Mouse (Mus musculus) embryonic facial prominence, embryonic 11.5 days (tissue): ENCODE data around the gene Ero1lb. TPM values are rescaled to one million over a fixed set of nuclear protein-coding genes. Genes with fewer than 3 reads are reported as not detected.
A peak's percentile ranks its signal among the peaks of the same experiment; 100 is the strongest.
"Not testable (repeated sequence)": the region's sequence is repeated elsewhere in the genome, so short reads cannot be mapped to it uniquely, and the experiment has no call there.

Experiments used
- ATAC-seq: fragments of 200-750 bp; cut with Nextera tagmentation; replicated peaks from 2 replicates; pipeline ENCODE4 v1.8.0; 2017; ENCODE audit warnings: low read depth; ENCODE audit not compliant: insufficient number of reproducible peaks, low FRiP score, low TSS enrichment
- DNase-seq: peaks from one replicate; pipeline ENCODE4 v3.0.0-alpha.2; 2015; ENCODE audit warnings: low spot score
- H3K27ac ChIP-seq: fragments of 300-500 bp; sonication (generic); replicated peaks from 2 replicates; pipeline ENCODE4 v1.5.1; 2014; ENCODE audit warnings: mild to moderate bottlenecking, low read depth, low read length, control low read depth
- H3K27me3 ChIP-seq: fragments of 300-500 bp; sonication (generic); 2 replicates; pipeline ENCODE4 v1.6.1; 2014; ENCODE audit warnings: mild to moderate bottlenecking, low read length, moderate library complexity, mixed read lengths; ENCODE audit not compliant: control insufficient read depth, insufficient read depth
- H3K36me3 ChIP-seq: fragments of 300-500 bp; sonication (generic); replicated peaks from 2 replicates; pipeline ENCODE4 v1.6.1; 2014; ENCODE audit warnings: low read depth, mild to moderate bottlenecking, low read length, moderate library complexity, mixed read lengths; ENCODE audit not compliant: control insufficient read depth, insufficient read depth
- H3K4me1 ChIP-seq: fragments of 300-500 bp; sonication (generic); 2 replicates; pipeline ENCODE4 v1.6.1; 2014; ENCODE audit warnings: low read length, mixed read lengths; ENCODE audit not compliant: control insufficient read depth, insufficient read depth
- H3K4me2 ChIP-seq: fragments of 300-500 bp; sonication (generic); 2 replicates; pipeline ENCODE4 v1.6.1; 2014; ENCODE audit warnings: low read depth, mild to moderate bottlenecking, control low read depth, low read length, moderate library complexity
- H3K4me3 ChIP-seq: fragments of 300-500 bp; sonication (generic); 2 replicates; pipeline ENCODE4 v1.5.1; 2014; ENCODE audit warnings: low read depth, low read length, control low read depth
- H3K9ac ChIP-seq: fragments of 300-500 bp; sonication (generic); replicated peaks from 2 replicates; pipeline ENCODE4 v1.6.1; 2014; ENCODE audit warnings: mild to moderate bottlenecking, control low read depth, low read length
- H3K9me3 ChIP-seq: fragments of 300-500 bp; sonication (generic); replicated peaks from 2 replicates; pipeline ENCODE4 v1.6.1; 2016; ENCODE audit warnings: mild to moderate bottlenecking, low read length, inconsistent platforms, mixed read lengths; ENCODE audit not compliant: control insufficient read depth
- WGBS: fragments of 180-500 bp; shearing (Covaris S2); extraction: QIAGEN DNeasy Blood & Tissue Kit; methylation state at CpG from one replicate; pipeline ENCODE4 v1.1.7; 2014; 5-methylcytosine and 5-hydroxymethylcytosine counted together
- polyA plus RNA-seq: library from polyadenylated mRNA; unstranded; fragments of >200 nt; fragmentation: Nextera tagmentation; extraction: Ambion mirVana; gene quantifications from 2 replicates; pipeline ENCODE4 v1.2.1, GENCODE M21; 2014

Ero1lb gene
- polyA plus RNA-seq, 1 experiment from 2014 or later: 7.8 TPM

DNA sequence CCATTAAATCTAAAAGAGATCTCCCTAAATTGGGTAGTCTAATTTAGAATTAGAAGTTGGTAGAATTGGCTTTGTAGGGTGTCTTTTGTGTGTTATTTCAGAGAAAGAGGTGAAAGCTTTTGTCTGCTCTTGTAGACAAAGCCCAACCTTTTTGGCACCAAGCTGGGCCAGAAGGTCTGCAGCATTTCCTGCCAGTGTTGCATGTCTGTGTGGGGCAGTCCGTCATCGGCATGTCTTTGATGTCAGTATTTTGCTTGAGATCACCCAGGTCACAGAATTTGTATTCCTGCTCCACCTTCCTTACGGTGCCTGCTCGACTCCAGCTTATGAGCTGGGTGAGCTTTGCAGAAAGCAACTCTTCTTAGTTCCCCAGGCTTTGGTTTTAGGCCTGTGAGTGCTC lies 31.4 kb downstream of the Ero1lb start:
- H3K27me3 ChIP-seq, H3K4me1 ChIP-seq, H3K36me3 ChIP-seq, DNase-seq, ATAC-seq, H3K4me2 ChIP-seq, H3K9me3 ChIP-seq, H3K27ac ChIP-seq, H3K4me3 ChIP-seq, H3K9ac ChIP-seq: not testable (repeated sequence)
- 83% methylated on average over 3 of the region's 4 CpGs for WGBS

DNA sequence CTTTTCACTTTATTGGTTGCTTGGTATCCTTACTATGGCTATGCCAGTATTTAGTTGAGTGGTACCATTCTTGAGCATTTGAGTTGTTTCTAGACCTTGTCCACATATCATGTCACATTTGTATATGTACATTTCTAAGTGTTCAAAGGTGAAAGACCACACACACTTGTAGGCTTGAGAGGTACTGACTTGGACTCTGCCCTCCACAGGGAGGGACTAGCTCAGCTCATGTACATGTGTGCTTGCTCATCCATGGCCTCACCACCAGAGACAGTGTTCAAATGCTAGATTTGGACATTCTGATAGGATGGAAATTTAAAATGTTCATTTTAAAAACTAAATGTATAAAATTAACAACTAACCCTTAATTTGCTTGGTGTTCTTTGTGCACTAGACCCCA lies 44.5 kb downstream of the Ero1lb start:
- not testable (repeated sequence) for H3K4me2 ChIP-seq, H3K27me3 ChIP-seq, H3K4me1 ChIP-seq, H3K9me3 ChIP-seq, H3K27ac ChIP-seq, DNase-seq, ATAC-seq, H3K4me3 ChIP-seq, H3K9ac ChIP-seq, H3K36me3 ChIP-seq

- H3K36me3 ChIP-seq, H3K27ac ChIP-seq, DNase-seq, ATAC-seq, H3K27me3 ChIP-seq, H3K4me3 ChIP-seq, H3K4me1 ChIP-seq, H3K9me3 ChIP-seq, H3K9ac ChIP-seq, H3K4me2 ChIP-seq: not testable (repeated sequence)
- 88% methylated on average over 6 of the region's 6 CpGs for WGBS
Measured at GRCm38 (mm10) chr13:12614026-12614425, 48.4 kb downstream of the Ero1lb start.

DNA sequence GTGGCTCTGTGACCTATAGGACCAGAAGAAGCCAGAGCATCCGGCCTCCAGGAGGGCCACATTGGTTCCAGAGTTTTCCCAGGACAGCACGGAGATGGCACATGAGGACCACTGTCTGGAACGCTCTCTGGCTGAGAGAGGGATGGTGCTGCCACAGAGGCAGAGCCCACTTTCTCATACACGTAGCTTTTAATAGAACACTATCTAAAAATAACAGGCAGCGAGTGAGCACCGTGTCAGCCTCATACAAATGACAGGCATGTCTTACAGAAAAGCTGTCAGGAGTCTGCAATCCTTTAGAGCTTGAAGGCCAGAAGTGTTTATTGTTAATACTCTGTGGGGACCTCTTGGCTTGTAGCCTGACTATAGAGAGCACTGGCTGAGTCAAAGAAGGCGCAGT lies 48.9 kb downstream of the Ero1lb start:
- not testable (repeated sequence) for DNase-seq, H3K9me3 ChIP-seq, H3K4me2 ChIP-seq, H3K4me3 ChIP-seq, H3K27ac ChIP-seq, H3K4me1 ChIP-seq, H3K9ac ChIP-seq, H3K27me3 ChIP-seq, H3K36me3 ChIP-seq
- 0 out of 2 replicates have a peak, but pooled peaks have one; percentile 29 for ATAC-seq
- 91% methylated on average over 7 of the region's 7 CpGs for WGBS

GRCm38 (mm10) chr13:12615014-12615413 lies 49.3 kb downstream of the Ero1lb start:
- 90% methylated on average over 10 of the region's 10 CpGs for WGBS
- not testable (repeated sequence) for ATAC-seq

GRCm38 (mm10) chr13:12616489-12616888 lies 50.8 kb downstream of the Ero1lb start:
- H3K4me1 ChIP-seq, H3K9me3 ChIP-seq, H3K36me3 ChIP-seq, H3K4me2 ChIP-seq, H3K4me3 ChIP-seq, DNase-seq, H3K27ac ChIP-seq, H3K27me3 ChIP-seq, ATAC-seq, H3K9ac ChIP-seq: not testable (repeated sequence)
- WGBS: 80% methylated on average over 3 of the region's 3 CpGs

More at GRCm38 (mm10) chr13:12615014-12615413, 49.3 kb downstream of the Ero1lb start:
- not testable (repeated sequence) for H3K36me3 ChIP-seq, H3K4me3 ChIP-seq, H3K27ac ChIP-seq, H3K4me2 ChIP-seq, H3K4me1 ChIP-seq, DNase-seq, H3K9me3 ChIP-seq, H3K27me3 ChIP-seq, H3K9ac ChIP-seq

DNA sequence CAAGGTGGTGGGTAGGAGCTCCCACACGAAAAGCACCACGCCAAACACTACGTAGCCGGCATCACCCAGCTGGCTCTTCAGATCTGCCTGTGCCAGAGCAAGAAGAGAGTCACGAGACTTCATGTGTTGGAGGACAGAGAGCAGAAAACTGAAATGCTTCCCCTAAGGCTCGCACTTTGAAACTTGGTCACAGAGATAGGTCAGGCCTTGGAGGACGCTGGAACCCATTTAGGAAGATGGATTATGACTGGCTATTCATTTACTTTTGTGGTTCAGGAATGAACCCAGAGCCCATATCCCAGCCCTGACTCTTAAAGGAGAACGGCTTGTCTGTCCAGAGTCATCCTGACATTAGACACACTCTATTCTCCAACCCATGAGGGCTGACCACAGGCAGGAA lies 54.1 kb downstream of the Ero1lb start:
- WGBS: 92% methylated on average over 8 of the region's 8 CpGs
- not testable (repeated sequence) for H3K4me2 ChIP-seq, H3K27me3 ChIP-seq, H3K36me3 ChIP-seq, H3K9me3 ChIP-seq, H3K27ac ChIP-seq, H3K4me3 ChIP-seq, H3K9ac ChIP-seq, DNase-seq, H3K4me1 ChIP-seq, ATAC-seq

DNA sequence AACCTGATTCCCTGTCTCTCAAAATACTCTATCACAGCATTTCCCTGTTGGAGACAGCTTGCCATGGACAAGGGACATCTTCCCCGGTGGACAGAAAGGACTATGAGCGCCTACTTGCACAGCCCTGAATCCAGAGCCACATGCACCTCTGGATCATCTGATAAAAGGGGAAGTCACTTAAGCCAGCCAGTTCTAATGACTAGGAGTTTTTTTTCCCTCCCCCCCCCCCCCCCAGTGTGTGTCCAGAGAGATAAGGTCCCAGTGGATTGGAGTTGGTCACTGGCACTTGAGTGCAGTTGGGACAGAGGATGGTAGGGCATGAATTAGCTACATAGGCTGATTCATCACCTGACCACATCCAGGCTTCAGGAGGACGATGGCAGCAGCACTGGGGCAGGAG lies 60.4 kb downstream of the Ero1lb start:
- not testable (repeated sequence) for H3K9ac ChIP-seq, H3K36me3 ChIP-seq, H3K4me1 ChIP-seq, H3K4me3 ChIP-seq, DNase-seq, ATAC-seq, H3K27me3 ChIP-seq, H3K27ac ChIP-seq, H3K4me2 ChIP-seq, H3K9me3 ChIP-seq
- 89% methylated on average over 2 of the region's 3 CpGs for WGBS
